Mouse (Mus musculus) frontal cortex, adult (tissue): ENCODE results near the gene Olfr578.

ENCODE experiments used
- ATAC-seq: cut with Nextera tagmentation; 2 replicates; pipeline ENCODE4 v1.9.2; 2017; ENCODE audit warnings: mild to moderate bottlenecking, moderate library complexity, mixed read lengths; ENCODE audit not compliant: low TSS enrichment

Olfr578 gene

GRCm38 (mm10) chr7:102989224-102989623 is at the start of gene Olfr578:
TSS of gene Olfr578 (minus strand) at chr7:102989324.
- no peak for ATAC-seq

- ATAC-seq = no peak
Observed at GRCm38 (mm10) chr7:103037724-103038123, 48.6 kb upstream of the Olfr578 start, which contains the start of gene Olfr582. TSS of gene Olfr582 (plus strand) at chr7:103038024.

- peak; percentile 88 for ATAC-seq
Observed at GRCm38 (mm10) chr7:102975843-102976242, 13.3 kb downstream of the Olfr578 start, which contains the start of gene Olfr577. TSS of gene Olfr577 (minus strand) at chr7:102975943.

- peak; percentile 93 for ATAC-seq
Observed at GRCm38 (mm10) chr7:102974399-102974798, 14.7 kb downstream of the Olfr578 start.

GRCm38 (mm10) chr7:102962360-102962759 is 26.8 kb downstream of the Olfr578 start, which contains the start of gene Olfr576:
TSS of gene Olfr576 (plus strand) at chr7:102962660.
- no peak for ATAC-seq

- ATAC-seq = no peak
Observed at GRCm38 (mm10) chr7:102958593-102958992, 30.5 kb downstream of the Olfr578 start, which contains the start of gene Olfr575. TSS of gene Olfr575 (minus strand) at chr7:102958775.

GRCm38 (mm10) chr7:102958137-102958536 is 31.0 kb downstream of the Olfr578 start:
- no peak for ATAC-seq

- no peak for ATAC-seq
Observed at GRCm38 (mm10) chr7:102950732-102951131, 38.4 kb downstream of the Olfr578 start.

GRCm38 (mm10) chr7:102948167-102948566 is 41.0 kb downstream of the Olfr578 start, which contains the start of gene Olfr574:
TSS of gene Olfr574 (plus strand) at chr7:102948467.
- ATAC-seq = no peak

- ATAC-seq = no peak
Observed at GRCm38 (mm10) chr7:102943417-102943816, 45.7 kb downstream of the Olfr578 start.

- ATAC-seq = no peak
Observed at GRCm38 (mm10) chr7:102942475-102942874, 46.6 kb downstream of the Olfr578 start, which contains the start of gene Olfr573-ps1. TSS of gene Olfr573-ps1 (minus strand) at chr7:102942575.
